Mouse (Mus musculus) spleen, postnatal 4 days (tissue): Measurements from ENCODE around the gene Ttc22.
A peak's percentile ranks its signal among the peaks of the same experiment; 100 is the strongest.

Experiments used
- DNase-seq, 2 experiments: peaks; one replicate each; pipeline ENCODE4 v3.0.0; 2022; ENCODE audit warnings: low spot score in 2 of 2

Gene Ttc22

DNA sequence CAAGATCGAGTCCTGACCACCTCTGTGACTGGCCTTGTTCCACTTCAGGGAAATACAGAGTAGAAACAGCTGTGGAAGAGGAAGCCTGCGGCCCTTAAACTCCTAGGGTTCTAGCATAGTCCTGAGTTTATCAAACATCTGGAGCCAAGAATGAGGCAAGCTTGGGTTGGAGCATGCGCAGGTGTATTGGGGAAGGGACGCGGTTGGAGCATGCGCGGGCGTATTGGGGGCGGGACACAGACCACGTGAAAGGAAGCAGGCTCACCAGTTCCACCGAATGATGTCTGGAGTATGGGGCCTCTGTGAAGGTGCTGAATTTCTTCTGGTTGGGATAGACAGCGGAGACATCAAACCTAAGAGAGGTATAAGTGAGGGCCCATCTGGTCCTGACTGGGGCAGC lies 6.6 kb upstream of the Ttc22 start:
- DNase-seq: no peak

DNA sequence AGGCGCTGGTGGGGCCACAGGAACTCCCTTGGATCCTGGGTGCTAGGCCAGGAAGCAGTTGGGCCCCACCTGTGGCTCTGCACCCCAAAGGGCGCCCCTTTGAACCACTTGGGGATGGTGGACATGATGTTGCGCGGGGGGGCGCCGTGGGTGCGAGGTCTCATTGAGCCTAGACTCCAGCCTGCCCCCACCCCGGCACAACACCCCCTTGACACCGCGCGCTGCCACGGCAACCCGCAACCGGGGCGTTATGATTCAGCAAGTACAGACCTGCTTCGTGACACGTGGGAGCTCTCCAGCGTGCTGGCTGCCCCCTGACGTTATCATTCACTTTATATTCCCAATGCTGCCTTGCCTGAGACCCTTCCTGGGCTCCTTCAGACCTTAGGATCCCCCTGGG lies 5.2 kb upstream of the Ttc22 start, which contains the start of gene Lexm:
Lexm (minus strand) TSS at position 186 of the 400 bp plus-strand sequence.
- no peak for DNase-seq

DNA sequence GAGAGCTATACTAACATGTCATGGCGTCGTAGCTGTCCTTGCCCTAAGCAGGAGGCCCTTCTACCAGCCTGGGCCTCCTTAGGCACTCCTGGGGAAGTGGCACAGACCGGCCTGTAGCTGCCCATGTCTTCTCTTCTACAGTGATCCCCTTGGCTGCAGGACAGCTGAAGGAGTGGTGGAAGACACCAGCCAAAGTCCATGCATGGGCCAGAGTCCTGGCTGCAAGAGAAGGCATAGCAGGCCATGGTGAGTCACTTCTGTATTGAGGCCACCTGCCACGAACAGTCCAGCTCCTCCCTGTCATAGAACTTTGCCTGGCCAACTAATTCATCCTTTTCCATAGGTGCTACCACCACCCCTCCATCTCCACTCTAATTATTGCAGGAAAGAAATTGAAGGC lies 3.3 kb upstream of the Ttc22 start:
- DNase-seq: no peak

DNA sequence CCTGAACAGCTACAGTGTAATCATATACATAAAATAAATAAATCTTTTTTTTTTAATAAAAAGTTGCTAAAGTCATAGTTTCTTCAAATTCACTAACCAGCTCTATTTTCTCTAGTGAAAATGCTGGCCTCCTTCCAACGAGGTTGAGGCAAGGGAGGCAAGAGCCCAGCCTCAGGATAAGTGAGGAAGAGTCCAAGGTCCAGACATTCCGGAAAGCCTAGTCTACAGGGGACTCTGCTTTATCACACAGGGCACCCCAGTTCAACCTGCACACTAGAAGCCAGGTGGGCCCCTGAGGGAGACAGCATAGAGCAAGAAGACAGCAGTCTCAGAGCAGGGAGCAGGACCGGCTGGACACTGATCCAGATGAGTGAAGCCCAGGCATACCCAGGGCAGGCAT lies 804 bp upstream of the Ttc22 start:
- no peak for DNase-seq

DNA sequence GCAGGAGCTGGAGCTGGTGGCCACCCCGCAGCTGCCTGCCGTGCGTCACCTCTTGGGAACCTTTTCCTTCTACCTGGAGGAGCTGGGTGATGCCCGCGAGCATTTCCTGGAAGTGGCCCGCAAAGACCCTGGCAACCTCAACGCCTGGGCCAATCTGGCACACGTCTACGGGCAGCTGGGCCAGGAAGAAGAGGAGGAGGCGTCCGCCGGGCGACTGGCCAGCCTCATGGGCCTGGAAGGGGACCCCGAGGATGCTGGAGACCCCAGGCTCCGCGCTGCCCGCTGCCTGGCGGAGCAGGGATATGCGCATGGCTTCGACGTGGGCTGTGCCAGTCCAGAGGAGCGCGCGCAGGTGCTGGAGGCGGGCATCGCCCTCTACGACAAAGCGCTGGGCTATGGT lies 480 bp downstream of the Ttc22 start:
- no peak for DNase-seq

DNA sequence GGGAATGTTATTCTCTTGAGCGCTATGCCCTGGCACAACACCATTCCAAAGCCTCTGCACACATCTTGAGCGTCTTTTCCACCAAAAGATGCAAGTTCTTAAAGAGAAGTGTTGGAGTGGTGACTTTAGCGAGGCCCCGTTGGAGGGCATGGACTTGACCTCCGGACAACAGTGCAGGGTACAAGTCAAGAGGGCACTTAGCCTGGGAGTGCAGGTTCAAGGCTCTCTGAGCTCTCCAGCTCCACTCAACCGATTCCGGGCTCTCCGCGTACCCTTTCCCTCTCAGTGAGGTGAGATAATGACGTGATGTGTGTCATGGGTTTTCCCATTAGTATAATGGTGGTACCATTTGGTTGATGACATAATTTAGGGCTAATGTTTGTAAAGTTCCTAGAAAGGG lies 2.0 kb downstream of the Ttc22 start:
- no peak for DNase-seq

DNA sequence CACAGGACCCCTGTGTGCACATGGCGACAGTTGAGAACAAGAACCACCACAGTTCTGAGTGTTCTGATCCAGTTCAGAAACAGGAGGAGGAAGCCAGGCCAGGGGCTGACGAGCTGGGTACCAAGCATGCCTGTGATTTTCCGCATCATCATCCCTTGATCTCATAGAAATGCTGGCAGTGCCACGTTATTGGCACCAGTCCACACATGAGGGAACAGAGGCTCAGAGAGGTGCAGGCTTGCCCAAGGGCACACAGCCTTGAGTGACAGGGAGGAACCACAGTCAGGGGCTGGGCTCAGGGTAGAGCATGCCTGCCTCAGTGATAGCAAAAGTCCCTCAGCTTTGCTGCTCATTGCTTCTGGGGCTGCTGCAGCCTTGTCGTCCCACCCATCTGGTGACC lies 5.6 kb downstream of the Ttc22 start:
- no peak for DNase-seq

DNA sequence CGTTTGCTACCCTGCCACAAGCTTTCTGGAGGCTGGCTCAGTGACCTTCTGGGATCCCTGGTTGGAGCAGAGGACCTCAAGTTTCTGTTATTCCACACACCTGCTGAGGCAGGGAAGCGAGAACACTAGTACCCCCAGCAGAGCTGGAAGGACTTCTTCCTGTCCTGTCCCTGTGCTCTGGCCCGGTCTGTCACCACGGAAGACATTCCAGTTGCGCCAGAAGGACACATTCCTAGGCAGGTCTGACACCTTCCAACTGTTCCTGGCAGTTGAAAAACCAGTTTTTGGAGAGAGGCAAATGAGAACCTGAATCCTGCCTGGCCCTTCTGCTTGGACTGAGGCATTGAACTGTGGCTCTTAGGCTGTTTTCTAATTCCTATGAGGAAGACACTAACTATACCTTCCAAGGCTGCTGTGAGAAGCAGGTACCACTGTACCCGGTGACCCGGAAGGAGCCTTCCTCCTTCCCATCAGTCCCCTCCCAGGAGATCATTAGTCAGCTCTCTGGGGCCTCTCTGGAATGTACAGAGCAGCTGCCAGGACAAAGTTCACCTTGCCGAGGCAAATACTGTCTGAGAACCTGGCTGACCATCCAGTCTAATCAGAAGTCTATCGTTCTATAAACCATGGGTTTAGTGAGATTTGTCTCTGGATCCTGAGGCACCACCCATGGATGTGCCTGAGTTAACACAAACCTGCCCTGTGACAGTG lies 6.6 kb downstream of the Ttc22 start:
- DNase-seq: no peak

DNA sequence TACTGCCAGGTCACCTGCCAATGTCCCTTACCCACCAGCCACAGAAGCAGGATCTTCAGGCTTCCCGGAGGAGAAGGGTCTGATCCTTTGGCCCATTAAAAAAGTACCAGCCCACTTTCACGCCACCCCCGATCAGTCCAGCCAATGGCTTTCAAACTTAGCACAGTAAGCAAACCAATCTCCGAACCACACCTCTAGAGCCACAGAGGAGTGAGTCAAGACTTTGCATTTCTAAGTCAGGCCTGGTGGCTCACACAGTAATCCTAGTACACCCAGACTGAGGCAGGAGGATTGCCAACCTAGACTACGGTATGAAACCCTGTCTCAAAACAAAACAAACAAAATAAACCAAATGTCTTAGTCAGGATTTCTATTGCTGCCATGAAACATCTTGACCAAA lies 7.1 kb downstream of the Ttc22 start:
- DNase-seq: no peak

DNA sequence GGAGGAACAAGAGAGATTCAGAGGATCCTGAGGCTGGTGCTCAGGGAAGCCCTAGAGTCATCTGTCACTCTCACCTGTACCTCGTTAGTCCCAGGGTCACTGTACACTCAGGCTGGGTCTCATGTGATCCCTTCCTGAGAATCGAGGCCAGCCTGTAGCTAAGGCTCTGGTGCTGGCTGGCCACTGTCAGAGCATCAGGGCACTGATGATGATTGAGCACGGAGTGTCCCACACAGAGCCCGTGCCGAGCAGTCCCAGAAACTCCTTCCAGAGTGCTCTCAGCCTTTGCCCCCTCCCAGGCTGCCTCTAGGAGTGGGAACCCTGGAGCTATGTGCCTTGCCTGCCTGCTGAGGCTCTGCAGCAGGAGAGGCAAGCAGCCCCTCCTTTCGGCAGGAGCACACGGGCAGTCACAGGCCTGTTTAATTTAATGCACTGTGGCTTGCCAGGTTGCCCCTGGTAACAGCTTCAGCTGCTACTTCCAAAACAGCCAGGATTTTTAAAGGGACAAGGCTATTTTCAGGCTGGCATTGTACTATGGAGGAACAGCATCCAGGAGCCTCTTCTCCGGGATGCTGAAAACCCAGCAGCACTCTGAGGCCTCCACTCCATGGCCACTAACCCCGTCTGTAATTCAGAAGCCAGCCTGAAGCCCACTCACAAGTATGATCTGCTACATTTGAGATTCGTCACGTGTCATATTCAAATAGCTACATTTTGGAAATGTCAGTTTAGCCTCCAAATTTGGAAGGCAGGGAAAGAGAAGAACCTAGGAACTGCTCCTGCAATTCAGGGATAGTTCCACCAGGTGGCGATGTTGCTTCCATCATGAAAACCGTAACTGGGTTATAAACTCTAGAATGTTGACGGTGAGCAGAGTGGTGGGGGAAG lies 8.3 kb downstream of the Ttc22 start:
- DNase-seq: peak; percentile 47 to 79

DNA sequence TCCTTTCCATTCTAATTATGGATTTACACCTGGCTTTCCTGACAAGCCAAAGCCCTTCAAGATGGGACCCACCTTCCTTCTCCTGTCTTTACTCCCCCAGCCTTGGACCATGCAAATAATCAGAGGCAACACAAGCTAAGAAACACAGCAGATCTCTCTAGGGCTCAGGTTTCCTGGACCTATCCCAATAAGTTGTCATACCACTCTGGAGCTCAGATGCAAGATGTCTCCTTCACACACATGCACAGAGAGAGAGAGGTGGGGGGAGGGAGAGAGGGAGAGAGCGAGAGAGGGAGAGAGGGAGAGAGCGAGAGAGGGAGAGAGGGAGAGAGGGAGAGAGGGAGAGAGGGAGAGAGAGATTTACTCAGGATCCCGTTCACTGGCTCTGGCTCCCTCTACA lies 10.1 kb downstream of the Ttc22 start:
- no peak for DNase-seq

DNA sequence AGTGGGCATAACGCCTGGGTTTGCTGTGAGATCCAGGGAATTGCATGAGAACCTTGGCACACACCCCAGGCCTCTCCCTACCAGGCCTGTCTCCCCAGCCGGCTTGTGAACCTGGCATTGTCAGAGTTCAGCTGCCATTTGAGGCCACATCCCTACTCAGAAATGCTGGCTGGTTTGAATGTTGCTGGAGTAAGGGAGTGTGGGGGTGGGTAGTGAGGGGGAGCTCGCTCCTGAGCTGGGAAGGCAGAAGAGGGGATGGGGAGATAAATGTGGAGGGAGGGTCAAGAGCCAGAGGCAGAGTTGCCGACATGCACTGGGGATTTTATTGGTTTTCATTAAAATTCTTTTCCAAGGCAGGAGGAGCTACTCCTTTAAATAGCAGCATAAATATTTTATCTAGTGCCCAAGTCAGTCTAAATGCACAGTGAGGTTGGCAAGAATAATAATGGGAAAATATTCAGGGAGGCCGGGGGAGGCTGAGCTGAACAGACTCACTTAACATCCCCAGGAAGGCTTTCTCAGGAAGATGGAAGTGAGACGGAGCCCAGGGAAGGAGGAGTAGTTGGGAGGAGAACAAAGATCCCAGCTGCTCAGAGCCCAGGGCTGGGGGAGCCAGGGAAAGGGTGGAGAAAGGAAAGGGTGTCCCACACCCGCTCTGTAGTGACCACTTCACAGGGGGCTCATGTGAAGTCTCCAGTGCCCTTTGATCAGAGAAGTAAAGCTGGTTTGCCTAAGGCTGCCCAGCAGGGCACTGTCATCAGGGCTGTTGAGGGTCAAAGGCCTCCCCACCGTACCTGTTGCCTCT lies 11.3 kb downstream of the Ttc22 start:
- DNase-seq: no peak

DNA sequence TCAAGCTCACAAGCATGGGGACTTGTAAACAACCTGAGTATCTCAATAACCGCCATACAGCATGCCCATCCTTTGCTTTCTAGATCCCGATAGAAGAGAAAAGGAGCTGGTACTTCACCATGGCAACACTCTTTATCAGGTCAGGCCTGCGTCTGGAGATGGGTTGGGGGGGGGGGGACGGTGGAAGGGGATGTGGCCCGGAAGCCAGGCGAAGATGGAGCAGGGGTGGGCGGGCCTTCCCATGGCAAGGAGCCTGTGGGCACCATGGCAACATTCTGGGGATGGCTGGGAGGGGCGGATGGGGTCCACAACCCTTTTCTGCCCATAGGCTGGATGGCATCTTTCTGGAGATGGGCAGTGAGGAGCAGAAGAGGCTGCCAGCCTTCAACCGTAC lies 11.9 kb downstream of the Ttc22 start:
- no peak for DNase-seq

DNA sequence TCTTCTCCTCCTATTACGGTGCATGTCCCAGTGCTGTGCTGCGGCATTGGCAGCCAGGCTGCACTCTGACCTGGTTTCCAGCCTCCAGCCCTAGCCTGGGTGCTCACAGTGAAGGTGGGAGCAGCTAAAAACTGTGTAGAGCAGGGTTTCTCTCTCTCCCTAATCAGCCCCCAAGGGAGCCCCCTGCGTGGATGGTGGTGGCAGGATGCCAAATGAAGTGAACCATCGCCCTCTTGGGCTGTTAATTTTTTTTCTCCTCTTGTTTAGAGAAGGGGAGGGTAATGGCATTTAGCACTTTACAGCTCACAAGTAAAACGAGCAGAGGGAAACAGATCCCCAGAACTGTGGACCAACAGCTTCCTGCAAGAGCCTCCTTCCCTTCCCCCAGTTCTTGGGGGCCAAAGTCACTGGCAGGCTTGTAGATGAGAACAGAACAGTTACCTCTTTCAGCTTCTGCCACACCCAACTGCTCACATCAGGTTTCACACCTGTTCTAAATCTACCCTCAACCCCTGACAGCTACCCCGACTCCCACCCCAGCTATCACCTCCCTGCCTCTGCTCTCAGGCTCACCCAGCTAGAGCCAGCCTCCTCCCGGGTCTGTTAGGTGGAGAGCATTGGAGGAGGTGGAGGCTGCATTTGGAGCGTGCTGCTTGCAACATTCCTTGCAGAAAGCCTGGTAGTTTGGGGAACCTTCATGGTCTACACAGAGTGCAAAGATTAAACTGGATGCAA lies 21.4 kb downstream of the Ttc22 start:
- DNase-seq: no peak

DNA sequence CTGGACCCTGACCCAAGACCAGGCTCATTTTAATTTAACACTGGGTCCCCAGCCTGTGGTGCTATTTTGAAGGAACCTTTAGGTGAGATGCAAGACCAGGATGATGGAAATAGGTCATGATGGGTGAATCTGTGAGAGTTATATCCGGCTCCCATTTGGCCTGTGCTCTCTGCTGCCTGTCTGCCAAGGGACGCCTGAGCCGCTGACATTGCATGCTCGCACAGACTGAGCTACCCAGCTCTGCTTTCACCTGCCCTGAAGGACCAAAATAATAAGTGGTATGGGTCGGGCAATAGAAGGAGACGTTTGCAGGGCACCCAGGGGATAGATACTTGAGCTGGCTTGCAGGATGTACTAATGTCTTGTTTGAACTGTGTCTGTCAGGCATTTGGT lies 22.0 kb downstream of the Ttc22 start:
- no peak for DNase-seq

DNA sequence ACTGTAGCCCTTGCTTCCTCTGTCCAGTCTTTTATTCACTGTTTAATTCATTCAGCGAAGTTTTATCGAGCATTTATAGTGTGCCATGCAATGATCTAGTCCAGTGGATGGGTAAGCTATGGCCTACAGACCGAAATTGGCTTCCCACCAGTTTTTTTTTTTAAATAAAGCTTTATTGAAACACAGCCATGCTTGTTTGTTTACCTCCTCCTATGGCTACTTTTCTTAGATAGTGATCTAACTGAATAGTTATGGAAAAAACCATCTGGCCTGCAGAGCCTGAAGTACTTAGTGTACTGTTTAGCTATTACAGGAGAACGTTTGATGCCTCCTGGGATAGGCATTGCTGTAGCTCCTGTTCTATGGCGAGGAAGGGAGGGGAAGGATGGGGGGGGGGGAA lies 23.6 kb downstream of the Ttc22 start:
- no peak for DNase-seq

DNA sequence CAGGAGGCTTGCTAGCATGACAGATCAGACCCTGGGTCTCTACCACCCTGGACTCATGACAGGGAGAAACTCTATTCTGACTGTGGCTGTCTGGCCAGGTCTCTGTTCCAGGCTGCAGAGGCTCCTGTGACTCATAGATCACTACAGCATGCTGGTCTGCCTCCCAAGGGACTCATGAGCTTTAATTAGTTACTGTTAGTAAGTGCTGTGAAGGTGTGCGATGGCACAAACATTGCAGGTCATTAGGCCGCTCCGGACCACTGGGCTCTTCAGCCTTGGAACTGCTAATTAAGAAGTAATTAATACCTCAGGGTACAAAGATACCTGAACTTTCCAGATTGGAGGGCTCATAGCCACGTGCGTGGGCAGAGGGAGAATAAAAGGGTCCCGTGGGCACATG lies 24.9 kb downstream of the Ttc22 start:
- no peak for DNase-seq

DNA sequence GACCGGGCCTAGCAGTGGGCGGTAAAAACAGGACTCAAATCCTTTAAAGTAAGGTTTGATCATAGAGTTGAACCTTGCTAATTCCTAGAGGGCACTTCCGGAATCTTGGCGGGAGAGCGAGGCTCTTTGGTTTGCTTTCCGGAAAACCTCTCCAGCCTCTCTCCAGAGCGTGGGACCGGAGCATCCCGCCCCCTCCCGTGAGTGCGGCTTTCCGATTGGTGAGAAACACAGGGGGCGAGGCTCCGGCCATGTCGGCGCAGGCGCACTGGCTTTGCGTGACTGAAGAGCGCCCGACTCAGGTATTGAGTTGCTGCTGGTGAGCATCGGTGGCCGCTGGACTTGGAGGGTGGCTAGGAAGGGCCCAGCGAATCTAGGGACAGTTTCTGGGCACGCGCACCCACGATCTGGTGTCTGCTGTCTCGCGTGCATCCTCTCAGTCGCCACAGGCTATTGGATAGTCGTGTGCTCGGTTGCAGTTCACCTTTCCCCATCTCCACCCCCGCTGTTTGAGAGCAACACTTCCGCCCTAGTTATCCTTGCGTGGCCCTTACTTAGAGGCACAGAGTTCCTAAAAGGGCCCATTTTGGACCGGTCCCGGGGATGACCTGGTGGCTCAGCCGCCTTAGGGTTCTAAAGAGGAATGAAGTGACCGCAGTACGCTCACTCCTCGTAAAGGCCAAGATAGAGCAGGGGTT lies 28.7 kb downstream of the Ttc22 start, which contains the start of gene Pars2:
Pars2 (plus strand) TSS at position 237 of the 695 bp plus-strand sequence.
- peak; percentile 95 to 98 for DNase-seq

DNA sequence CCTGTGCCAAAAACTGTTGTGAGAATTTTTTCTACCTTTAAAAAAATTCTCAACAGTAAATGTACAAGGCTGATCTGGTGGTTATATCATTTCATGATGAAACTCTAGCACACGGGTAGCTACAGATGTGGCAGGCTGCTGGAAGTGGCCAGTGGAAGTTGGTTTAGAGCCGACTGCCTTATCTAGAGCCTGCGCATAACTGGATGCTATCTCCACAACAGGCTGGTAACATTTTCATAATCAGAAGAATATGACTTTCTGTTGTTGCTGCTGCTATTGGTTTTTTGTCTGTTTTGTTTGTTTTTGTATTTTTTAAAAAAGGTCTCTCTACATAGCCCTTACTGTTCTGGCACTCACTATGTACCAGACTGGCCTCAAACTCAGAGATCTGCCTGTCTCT lies 30.3 kb downstream of the Ttc22 start:
- DNase-seq: no peak

DNA sequence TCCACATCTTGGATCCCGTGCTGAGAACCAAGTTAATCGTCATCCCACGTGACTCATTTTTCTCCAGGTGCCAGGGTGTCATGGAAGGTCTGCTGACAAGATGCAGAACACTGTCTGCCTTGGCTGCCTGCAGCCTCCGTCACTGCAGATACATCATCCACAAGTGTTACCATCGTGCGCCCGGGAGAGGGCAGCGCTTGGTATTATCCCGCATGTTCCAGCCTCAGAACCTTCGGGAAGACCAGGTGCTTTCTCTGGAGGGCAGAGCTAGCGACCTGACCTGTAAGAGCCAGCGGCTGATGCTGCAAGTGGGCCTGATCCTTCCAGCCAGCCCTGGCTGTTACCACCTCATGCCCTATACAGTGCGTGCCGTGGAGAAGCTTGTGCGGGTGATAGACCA lies 30.8 kb downstream of the Ttc22 start:
- DNase-seq: no peak

DNA sequence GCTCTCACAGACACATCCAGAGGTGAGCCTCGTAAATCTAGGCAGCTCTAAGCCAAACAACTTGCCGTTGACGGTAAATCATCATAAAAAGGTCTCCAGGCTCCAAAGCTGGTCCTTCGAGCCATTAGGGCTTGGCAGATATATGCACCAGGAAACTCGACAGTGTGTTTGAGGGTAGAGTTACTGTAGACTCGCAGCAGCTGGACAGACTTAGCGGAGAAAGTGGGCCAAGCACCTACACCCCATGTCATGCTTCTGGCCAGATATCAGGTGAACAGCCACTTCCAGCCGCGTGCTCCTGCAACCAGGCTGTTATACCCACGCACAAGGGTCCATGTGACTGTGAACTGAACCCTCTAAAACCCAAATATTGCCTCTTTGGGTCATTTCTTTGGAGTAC lies 33.4 kb downstream of the Ttc22 start:
- DNase-seq: no peak
